Mouse (Mus musculus) hindbrain, embryonic 11.5 days (tissue): ENCODE measurements around the gene Mtln. TPM values are rescaled to one million over a fixed set of nuclear protein-coding genes. Genes with fewer than 3 reads are reported as not detected.

Experiments used
- ATAC-seq: fragments of 200-750 bp; cut with Nextera tagmentation; 2 replicates; pipeline ENCODE4 v1.8.0; 2017; ENCODE audit warnings: mild to moderate bottlenecking, moderate TSS enrichment, moderate library complexity; ENCODE audit not compliant: low FRiP score
- DNase-seq: peaks from one replicate; pipeline ENCODE4 v3.0.0-alpha.2; 2015; ENCODE audit warnings: low spot score
- H3K27ac ChIP-seq: fragments of 300-500 bp; sonication (generic); 2 replicates; pipeline ENCODE4 v1.5.1; 2014; ENCODE audit warnings: mild to moderate bottlenecking, low read depth, low read length
- H3K27me3 ChIP-seq: fragments of 300-500 bp; sonication (generic); 2 replicates; pipeline ENCODE4 v1.6.1; 2014; ENCODE audit warnings: mild to moderate bottlenecking, low read length, moderate library complexity, mixed read lengths; ENCODE audit not compliant: control insufficient read depth, insufficient read depth
- H3K36me3 ChIP-seq: fragments of 300-500 bp; sonication (generic); 2 replicates; pipeline ENCODE4 v1.6.1; 2014; ENCODE audit warnings: mild to moderate bottlenecking, low read length, moderate library complexity, mixed read lengths; ENCODE audit not compliant: control insufficient read depth, insufficient read depth
- H3K4me1 ChIP-seq: fragments of 300-500 bp; sonication (generic); replicated peaks from 2 replicates; pipeline ENCODE4 v1.6.1; 2014; ENCODE audit warnings: low read length, mixed read lengths; ENCODE audit not compliant: control insufficient read depth, insufficient read depth
- H3K4me2 ChIP-seq: fragments of 300-500 bp; sonication (generic); replicated peaks from 2 replicates; pipeline ENCODE4 v1.6.1; 2014; ENCODE audit warnings: mild to moderate bottlenecking, low read depth, low read length
- H3K4me3 ChIP-seq: fragments of 300-500 bp; sonication (generic); 2 replicates; pipeline ENCODE4 v1.5.1; 2014; ENCODE audit warnings: low read depth, low read length
- H3K9ac ChIP-seq: fragments of 300-500 bp; sonication (generic); 2 replicates; pipeline ENCODE4 v1.6.1; 2014; ENCODE audit warnings: low read depth, low read length
- H3K9me3 ChIP-seq: fragments of 300-500 bp; sonication (generic); 2 replicates; pipeline ENCODE4 v1.6.1; 2016; ENCODE audit warnings: low read length; ENCODE audit not compliant: control insufficient read depth
- WGBS: fragments of 180-500 bp; shearing (Covaris S2); extraction: QIAGEN DNeasy Blood & Tissue Kit; methylation state at CpG from one replicate; pipeline ENCODE4 v1.1.7; 2014; 5-methylcytosine and 5-hydroxymethylcytosine counted together
- polyA plus RNA-seq: library from polyadenylated mRNA; unstranded; fragments of >200 nt; fragmentation: Nextera tagmentation; extraction: Ambion mirVana; gene quantifications from 2 replicates; pipeline ENCODE4 v1.2.1, GENCODE M21; 2014

The Mtln gene
- polyA plus RNA-seq, 1 experiment from 2014 or later = 26.9 TPM

DNA sequence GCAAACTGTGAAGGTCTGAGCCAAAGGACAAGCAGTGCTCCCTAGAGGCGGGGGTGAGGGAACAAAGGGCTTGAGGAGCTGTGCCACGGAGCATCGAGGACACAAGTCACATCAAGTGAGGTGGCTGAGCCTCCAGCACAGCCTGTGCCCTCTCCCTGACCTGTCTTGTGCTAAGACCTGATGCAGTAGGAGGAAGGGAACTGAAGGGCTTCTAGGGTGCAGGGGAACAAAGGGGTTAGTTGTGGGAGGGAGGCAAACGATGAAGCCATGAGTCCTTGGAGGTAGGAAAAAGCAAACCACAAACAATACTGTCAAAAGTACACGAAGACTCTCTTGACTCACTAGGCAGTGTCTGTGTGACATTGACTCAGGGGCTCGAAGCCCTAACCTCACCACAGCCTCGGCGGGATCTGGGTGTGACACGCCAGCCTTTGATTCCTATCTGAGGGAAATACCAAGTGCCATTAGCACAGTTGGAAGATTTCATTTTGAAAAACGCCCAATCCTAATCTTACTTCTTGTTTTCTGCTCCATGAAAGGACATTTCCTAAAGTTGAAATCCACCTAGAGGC, 31.8 kb downstream of the Mtln start:
- H3K36me3 ChIP-seq = 0 out of 2 replicates have a peak, but pooled peaks cover 2% of the 10 kb centered on the region
- DNase-seq = no peak

DNA sequence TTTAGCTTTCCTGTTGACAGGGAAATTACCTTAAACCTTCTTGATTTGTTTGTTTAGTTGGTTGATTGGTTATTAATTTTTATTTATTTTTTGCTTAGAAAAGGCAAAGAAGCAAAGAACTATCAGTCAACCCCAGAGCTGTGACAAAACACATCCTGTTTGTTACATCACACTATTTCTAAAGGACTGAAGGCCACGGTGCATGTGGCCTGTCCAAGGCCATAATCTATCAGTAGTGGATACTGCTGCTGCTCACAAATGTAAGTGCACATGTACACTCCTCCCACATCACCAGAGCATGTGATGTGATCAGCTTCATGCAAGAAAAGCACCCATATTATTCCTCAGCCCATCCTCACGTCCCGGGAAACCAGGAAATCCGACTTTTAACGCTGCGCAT, 32.3 kb downstream of the Mtln start:
- 0 out of 2 replicates have a peak, but pooled peaks cover 2% of the 10 kb centered on the region for H3K36me3 ChIP-seq
- 91% methylated on average over 6 of the region's 6 CpGs for WGBS

More for the DNA sequence above, 31.8 kb downstream of the Mtln start:
- Histone ChIP-seq H3K4me3 (no peak overlapping the region), H3K27me3 (no peaks in the 10 kb centered on the region), H3K27ac (no peak overlapping the region), H3K4me1 (no peaks in the 10 kb centered on the region), H3K9ac (no peak overlapping the region), H3K9me3 (no peaks in the 10 kb centered on the region), H3K4me2 (no peak overlapping the region)
- ATAC-seq = no peak
- WGBS = 74% methylated on average over 10 of the region's 10 CpGs

DNA sequence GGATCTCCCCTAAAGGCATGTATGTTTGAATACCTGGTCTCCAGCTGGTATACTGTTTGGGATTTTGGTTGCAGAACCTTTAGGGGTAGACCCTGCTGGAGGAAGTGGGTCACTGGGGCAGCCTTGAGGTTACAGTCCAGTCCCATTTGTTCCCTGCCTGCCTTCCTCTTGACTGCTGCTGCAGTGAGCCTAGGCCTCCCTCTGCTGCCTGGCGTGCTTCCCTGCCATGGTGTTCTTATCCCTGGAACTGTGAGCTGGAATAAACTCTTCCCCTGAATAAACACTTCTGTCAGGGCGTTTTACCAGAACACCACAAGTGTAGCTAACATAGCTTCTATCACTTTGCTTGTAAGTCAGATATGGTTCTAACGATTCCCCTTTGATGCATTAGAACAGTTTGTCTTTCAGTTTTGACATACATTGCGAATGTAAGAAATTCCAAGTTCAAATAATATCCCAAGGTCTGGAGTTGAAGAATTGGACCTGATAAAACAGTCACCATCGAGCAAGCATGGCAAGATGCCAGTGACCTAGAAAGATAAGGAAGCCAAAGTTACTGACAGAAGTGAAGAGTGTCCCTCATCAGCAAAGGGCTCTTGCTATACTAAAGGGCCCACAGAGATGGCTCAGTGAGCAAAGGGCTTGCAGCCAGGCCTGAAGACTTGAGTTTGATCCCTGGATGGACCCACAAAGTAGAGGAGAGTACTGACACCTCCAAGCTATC, 33.0 kb downstream of the Mtln start:
- no peak overlapping the region for H3K9ac ChIP-seq
- no peak overlapping the region for H3K4me2 ChIP-seq
- H3K27ac ChIP-seq = no peak overlapping the region
- H3K27me3 ChIP-seq = no peaks in the 10 kb centered on the region
- 0 out of 2 replicates have a peak, but pooled peaks cover 2% of the 10 kb centered on the region for H3K36me3 ChIP-seq
- ATAC-seq (no peak), DNase-seq (no peak)
- WGBS = 94% methylated on average over 5 of the region's 5 CpGs
- H3K4me3 ChIP-seq = no peak overlapping the region
- H3K4me1 ChIP-seq = no peaks in the 10 kb centered on the region
- no peaks in the 10 kb centered on the region for H3K9me3 ChIP-seq

More for the DNA sequence above, 32.3 kb downstream of the Mtln start:
- Histone ChIP-seq H3K27ac (no peak overlapping the region), H3K9ac (no peak overlapping the region), H3K27me3 (no peaks in the 10 kb centered on the region), H3K4me2 (no peak overlapping the region), H3K4me1 (no peaks in the 10 kb centered on the region), H3K4me3 (no peak overlapping the region), H3K9me3 (no peaks in the 10 kb centered on the region)
- no peak for ATAC-seq
- DNase-seq = no peak

- DNase-seq (no peak), ATAC-seq (no peak; the same call in 1 of the 2 replicates)
- Histone ChIP-seq H3K27ac (no peak overlapping the region), H3K4me1 (no peaks in the 10 kb centered on the region), H3K9me3 (no peaks in the 10 kb centered on the region), H3K4me2 (no peak overlapping the region), H3K36me3 (0 out of 2 replicates have a peak, but pooled peaks cover 2% of the 10 kb centered on the region), H3K9ac (no peak overlapping the region), H3K4me3 (no peak overlapping the region), H3K27me3 (no peaks in the 10 kb centered on the region)
- WGBS = 40% methylated on average over 8 of the region's 8 CpGs
Observed at GRCm38 (mm10) chr2:127757171-127757570, 35.1 kb downstream of the Mtln start.

DNA sequence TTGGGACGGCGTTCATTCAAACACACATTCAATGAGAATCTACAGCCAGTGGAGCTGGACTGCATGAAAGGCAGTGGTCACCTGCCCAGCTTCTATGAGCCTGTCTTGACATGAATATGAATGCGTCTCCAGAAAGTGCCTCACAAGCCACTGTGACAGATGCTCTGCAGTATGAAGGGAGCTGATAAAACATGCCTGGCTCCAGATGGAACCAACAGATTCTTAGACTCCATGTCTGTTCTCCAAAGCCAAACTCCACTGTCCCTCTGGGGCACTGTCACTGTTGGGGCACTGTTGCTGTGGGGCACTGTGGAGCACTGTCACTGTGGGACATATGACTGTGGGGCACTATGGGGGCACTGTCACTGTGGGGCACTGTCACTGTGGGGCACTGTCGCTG, 38.2 kb downstream of the Mtln start:
- H3K36me3 ChIP-seq = 0 out of 2 replicates have a peak, but pooled peaks cover 2% of the 10 kb centered on the region
- ATAC-seq (no peak), DNase-seq (no peak)
- no peak overlapping the region for H3K4me2 ChIP-seq
- H3K9me3 ChIP-seq = no peaks in the 10 kb centered on the region
- H3K4me1 ChIP-seq = no peaks in the 10 kb centered on the region
- H3K27ac ChIP-seq = no peak overlapping the region
- 95% methylated on average over 4 of the region's 4 CpGs for WGBS
- no peak overlapping the region for H3K9ac ChIP-seq
- H3K27me3 ChIP-seq = no peaks in the 10 kb centered on the region
- H3K4me3 ChIP-seq = no peak overlapping the region

DNA sequence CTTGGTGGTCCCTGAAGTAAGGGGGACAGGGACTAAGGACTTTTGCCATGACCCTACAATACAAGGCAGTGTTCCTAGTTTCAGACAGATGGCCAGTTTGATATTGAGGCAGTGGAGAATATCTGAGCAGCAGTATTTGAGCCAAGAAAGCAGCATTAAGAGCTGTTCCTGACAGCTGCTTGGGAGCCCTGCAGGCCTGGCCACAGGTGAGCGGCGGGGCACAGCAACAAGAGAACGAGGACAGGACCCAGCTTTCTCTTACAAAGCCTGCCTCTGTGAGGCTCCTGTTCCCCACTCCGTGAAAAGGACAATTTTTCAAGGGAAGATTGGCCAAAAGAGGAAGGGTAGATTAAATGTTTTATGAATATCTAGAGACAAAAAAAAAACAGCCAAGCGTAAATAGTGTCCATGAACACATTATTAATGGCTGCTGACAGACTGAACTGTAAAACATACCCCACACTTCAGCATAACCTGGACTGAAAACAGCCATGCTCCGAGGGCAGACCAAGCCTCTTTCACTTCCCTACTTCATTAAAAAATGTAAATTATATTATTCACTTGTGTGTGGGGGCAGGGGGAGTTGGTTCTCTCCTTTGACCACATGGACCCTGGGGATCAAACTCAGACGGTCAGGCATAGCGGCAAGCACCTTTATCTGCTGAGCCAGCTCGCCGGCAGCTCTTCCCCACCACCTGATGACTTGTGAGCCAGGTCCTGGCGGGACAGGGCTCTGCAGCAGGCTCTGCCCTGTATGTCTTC, 40.3 kb downstream of the Mtln start:
- Histone ChIP-seq H3K9ac (no peak overlapping the region), H3K4me3 (no peak overlapping the region), H3K4me2 (no peak overlapping the region), H3K36me3 (0 out of 2 replicates have a peak, but pooled peaks cover 2% of the 10 kb centered on the region), H3K27ac (no peak overlapping the region), H3K9me3 (no peaks in the 10 kb centered on the region), H3K27me3 (no peaks in the 10 kb centered on the region), H3K4me1 (no peaks in the 10 kb centered on the region)
- ATAC-seq (no peak), DNase-seq (no peak)
- 79% methylated on average over 11 of the region's 11 CpGs for WGBS

GRCm38 (mm10) chr2:127749376-127749775, 42.9 kb downstream of the Mtln start:
- no peak for DNase-seq
- WGBS = 68% methylated on average over 1 of the region's 1 CpGs
- H3K9ac ChIP-seq = no peak overlapping the region
- H3K9me3 ChIP-seq = no peaks in the 10 kb centered on the region
- no peaks in the 10 kb centered on the region for H3K36me3 ChIP-seq
- H3K27ac ChIP-seq = no peak overlapping the region
- ATAC-seq = no peak
- no peak overlapping the region for H3K4me2 ChIP-seq
- H3K4me3 ChIP-seq = no peak overlapping the region
- H3K27me3 ChIP-seq = no peaks in the 10 kb centered on the region
- no peaks in the 10 kb centered on the region for H3K4me1 ChIP-seq

DNA sequence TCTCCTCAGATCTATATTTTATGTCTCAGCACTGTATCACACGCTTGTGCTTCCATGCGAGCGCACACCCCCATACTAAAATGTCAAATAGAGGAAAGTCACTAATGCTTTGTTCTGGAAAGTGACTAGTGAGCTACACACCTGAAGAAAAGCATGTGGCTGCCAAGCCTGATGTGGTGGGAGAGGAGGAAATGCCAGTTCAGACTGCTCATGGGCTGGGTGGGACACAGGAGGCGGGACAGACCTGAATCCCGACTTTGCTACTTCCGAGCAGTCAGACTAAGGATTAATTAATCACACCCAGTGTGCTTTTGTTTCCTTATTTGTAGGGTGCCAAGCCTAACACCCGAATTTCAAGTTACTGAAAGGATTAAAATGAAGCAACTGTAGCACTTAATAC, 44.0 kb downstream of the Mtln start:
- Histone ChIP-seq H3K27ac (no peak overlapping the region), H3K4me3 (no peak overlapping the region), H3K9me3 (no peaks in the 10 kb centered on the region), H3K27me3 (no peaks in the 10 kb centered on the region), H3K4me1 (no peaks in the 10 kb centered on the region), H3K9ac (no peak overlapping the region), H3K36me3 (no peaks in the 10 kb centered on the region), H3K4me2 (no peak overlapping the region)
- ATAC-seq (no peak), DNase-seq (no peak)
- WGBS = 75% methylated on average over 7 of the region's 7 CpGs
